Mouse (Mus musculus) splenic B cell, adult 2 months (primary cell): ENCODE data around the gene Gm10354.
"Not testable (repeated sequence)": the region's sequence is repeated elsewhere in the genome, so short reads cannot be mapped to it uniquely, and the experiment has no call there.

Source experiments
- DNase-seq: peaks from one replicate; pipeline ENCODE4 v3.0.0-alpha.2; 2011; ENCODE audit warnings: low read depth, low spot score
- H3K27me3 ChIP-seq: 2 replicates; pipeline ENCODE4 v1.6.1; 2012; ENCODE audit warnings: mild to moderate bottlenecking, low read length, moderate library complexity, mixed read lengths; ENCODE audit not compliant: control insufficient read depth, poor library complexity, insufficient read depth, severe bottlenecking
- H3K36me3 ChIP-seq: 2 replicates; pipeline ENCODE4 v1.6.1; 2012; ENCODE audit warnings: mild to moderate bottlenecking, low read length, moderate library complexity, mixed read lengths; ENCODE audit not compliant: control insufficient read depth, poor library complexity, insufficient read depth, severe bottlenecking

Gm10354 gene

DNA sequence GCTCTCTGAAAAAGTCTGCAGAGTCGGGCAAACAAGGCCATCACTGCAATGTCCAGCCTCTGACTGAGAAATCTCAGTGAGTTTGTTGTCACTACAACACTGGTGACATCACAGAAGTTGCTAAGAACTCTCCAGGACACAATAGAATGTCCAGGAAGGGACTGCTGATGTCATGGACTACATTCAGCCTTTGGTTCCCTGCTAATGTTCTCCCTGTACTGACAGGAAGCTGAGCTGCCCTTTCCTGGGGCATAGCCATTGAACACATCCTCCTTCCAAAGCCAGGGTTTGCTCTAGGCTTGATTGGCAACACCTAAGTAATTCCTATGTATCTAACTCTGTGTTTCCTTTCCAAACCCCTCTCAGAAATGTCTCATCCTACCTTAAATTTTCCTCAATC is at the start of gene Gm10354:
Gm10354 (minus strand) TSS at position 101 of the 400 bp plus-strand sequence.
- H3K36me3 ChIP-seq, H3K27me3 ChIP-seq, DNase-seq: not testable (repeated sequence)

DNA sequence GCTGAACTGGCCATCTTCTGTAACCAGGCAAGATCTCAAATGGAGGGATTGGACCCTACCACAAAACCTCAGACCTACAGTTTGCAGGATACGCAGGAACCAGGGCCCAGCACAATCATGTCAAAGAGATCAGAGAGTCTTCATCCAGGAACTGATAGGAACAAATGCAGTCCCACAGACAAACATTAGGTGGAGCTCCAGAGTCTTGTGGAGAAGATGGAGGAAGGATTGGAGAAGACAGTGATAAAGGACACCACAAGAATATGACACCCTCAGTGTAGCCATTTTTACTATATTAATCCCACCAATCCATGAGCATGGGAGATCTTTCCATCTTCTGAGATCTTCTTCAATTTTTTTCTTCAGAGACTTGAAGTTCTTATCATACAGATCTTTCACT is 45.6 kb upstream of the Gm10354 start:
- not testable (repeated sequence) for H3K27me3 ChIP-seq, DNase-seq, H3K36me3 ChIP-seq

DNA sequence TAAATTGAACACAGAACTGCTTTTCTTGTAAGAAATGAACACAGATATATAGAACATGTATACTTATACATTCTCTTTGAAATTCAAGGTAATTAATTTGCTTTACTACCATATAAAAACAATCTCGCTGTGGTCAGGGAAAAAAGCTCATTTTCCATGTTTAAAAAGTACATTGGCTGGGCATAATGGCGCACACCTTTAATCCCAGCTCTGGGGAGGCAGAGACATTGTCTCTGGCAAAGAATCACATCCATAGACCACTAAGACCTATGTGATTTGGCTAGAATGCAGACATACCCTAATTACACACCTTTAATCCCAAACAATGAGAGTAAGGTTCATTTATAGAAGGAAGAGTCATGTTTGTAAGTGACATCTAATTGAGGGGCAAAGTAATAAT is 41.3 kb upstream of the Gm10354 start:
- DNase-seq, H3K27me3 ChIP-seq, H3K36me3 ChIP-seq: not testable (repeated sequence)

DNA sequence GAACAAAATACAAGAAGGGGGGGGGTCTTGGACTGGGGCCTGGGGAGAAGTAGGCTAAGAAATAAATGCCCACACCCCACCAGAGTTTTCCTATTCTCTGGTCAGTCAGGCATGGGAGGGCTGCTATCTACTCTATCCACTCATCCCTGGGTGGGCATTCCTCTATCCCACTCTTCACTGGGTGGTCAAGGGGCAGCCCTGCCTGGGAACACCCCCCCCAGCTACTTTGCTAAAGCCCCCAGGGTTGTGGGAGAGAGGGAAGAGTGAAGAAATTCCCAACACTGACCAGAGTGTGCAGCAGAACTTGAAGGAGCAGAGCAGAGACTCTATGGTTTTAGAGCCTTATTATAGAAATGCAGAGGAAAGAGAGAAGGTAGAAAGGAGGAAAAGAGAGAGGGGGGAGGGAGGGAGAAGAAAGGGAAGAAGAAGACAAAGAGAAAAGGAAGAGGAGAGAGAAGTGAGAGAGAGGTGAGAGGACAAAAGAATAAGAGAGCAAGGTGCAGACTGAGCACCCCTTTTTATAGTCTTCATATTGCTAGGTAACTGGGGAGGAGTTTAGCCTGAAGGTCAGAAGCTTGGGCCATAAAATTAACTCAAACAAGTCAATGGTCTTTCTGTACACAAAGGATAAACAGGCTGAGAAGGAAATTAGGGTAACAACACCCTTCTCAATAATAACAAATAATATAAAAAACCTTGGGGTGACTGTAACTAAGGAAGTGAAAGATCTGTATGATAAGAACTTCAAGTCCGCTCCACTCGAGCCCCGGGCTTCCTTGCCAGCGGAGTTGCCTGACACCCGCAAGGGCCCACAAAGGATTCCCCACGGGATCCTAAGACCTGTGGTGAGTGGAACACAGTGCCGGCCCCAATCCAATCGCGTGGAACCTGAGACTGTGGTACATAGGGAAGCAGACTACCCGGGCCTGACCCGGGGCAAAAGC is 32.2 kb upstream of the Gm10354 start:
- not testable (repeated sequence) for H3K27me3 ChIP-seq, DNase-seq, H3K36me3 ChIP-seq

DNA sequence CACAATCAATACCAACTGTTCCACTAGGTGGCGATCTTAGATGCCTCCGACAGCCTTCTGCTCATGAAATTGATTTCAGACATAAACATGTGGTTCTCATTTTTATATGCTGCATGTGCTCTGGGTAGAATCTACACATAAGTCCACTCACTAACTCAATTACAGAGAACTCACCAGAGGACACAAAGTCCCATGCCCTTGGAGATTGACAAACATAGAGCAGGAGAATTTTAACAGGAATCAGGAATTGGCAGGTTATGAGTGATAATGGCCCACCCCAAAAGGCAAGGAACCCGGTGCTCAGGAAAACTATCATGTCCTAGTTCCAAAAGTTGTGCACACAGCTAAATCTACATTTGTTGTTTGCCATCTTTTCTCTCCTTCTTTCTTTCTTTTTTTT is 28.2 kb upstream of the Gm10354 start:
- not testable (repeated sequence) for DNase-seq, H3K36me3 ChIP-seq, H3K27me3 ChIP-seq

DNA sequence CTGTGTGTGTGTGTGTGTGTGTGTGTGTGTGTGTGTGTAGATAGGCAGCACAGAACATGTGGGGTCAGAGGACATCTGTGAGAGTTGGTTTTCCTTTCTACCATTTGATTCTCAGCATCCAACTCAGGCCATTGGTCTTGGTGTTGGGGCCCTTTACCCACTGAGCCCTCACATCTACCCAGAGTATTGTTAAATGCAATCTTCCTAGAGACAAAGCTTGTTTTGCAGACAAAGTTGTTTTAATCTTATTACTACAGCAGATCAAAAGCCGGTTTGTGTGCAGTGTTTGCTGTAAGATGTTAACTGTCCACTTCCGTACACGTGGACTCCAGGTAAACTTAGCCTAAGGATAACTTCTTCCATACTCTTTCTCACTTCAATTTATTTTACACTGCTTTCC is 27.6 kb upstream of the Gm10354 start:
- not testable (repeated sequence) for H3K36me3 ChIP-seq, DNase-seq, H3K27me3 ChIP-seq

DNA sequence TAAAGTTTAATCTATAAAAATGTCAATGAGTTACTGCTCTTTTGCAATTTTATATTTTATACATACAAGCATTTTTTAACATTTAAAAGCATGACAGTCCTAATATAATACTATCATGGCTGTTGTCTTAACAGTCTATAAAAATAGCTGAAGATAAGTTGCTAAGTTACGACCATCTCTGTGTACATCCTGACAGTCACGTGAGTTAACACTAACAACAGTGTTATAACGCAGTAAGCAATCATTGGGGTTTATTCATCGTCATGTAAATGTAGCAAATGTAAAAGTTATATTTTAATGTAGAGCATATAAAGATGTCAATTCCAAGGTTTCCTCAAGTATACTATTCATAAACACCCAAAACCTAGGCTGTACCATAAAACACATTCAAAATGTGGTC is 26.8 kb upstream of the Gm10354 start:
- not testable (repeated sequence) for H3K36me3 ChIP-seq, H3K27me3 ChIP-seq, DNase-seq

DNA sequence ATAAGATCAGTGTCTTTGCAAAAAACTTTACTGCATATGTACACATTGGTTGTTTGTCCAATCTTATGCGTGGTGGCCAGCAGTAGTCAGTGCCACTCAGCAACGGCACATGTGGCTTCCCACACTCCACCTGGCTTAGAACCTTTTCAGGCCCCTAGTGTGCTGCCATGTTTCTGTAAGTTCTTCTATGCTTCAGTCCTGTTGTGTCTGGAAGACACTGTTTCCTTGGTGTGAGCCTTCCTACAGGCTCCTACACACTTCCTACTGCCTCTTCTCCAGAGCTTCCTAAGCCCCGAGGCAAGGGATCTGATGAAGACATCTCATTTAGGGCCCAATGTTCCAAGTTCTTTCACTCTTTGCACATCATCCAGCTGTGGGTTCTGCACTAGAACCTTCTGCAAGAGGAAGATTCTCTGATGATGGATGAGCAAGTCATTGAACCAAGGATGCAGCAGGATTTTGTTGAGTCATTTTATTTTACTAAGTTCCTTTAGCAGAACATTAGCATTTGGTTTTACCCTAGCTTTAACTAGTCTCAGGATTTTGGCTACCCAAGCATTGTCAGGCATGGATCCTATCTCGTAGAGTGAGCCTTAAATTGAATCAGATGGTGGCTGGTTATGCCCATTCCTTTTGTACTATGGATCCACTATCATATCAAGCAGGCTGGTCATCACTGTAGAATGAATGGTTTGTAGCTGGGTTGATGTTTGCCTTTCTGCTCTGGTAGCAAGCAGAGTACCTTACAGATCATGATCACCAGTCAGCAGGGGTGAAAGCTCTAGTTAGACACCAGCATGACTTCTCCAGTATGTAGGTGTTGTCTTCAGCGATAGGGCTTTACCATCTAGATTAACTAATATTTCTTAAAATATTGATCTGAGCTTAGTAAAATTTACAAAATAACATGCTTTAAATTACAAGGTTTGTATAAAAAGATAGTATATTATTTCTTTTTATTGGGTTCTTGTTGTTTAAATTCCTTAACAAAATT is 26.1 kb upstream of the Gm10354 start:
- H3K36me3 ChIP-seq, DNase-seq, H3K27me3 ChIP-seq: not testable (repeated sequence)

DNA sequence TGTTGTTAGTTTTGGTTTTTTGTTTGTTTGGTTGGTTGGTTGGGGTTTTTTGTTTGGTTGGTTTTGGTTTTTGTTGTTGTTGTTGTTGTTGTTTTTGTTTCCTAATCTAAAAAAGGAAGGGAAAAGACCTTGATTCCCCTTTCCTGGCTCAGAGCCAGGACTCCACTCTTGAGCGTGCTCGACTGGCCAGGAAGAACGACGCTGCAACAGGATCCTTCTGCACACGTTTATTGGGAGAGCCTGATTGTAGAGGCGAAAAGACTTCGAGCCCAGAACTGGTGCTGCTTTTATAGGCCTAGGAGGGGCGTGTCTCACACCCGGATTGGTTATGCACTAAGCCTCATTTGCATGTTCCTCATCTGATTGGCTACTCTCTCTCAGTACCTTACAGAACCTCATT is 19.3 kb upstream of the Gm10354 start:
- not testable (repeated sequence) for H3K36me3 ChIP-seq, H3K27me3 ChIP-seq, DNase-seq

DNA sequence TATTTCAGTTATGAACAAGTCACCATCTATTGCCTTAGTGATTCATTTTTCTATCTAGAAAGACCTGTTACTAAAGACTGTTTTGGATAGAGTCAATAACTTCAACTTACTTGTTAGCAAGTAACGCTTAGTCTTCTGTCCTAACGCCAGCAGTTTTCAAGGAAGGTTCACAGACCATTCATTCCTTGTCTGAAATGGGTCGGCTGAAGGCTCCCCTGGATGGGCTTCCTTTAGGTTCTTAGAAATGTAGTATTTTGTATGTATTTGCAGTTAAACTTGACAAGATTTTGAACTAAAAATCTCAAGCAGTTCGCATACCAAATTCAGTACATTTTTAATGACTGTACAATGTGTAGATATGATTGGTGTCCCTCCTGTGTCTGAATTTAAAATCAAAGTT is 18.8 kb upstream of the Gm10354 start:
- H3K36me3 ChIP-seq, H3K27me3 ChIP-seq, DNase-seq: not testable (repeated sequence)

DNA sequence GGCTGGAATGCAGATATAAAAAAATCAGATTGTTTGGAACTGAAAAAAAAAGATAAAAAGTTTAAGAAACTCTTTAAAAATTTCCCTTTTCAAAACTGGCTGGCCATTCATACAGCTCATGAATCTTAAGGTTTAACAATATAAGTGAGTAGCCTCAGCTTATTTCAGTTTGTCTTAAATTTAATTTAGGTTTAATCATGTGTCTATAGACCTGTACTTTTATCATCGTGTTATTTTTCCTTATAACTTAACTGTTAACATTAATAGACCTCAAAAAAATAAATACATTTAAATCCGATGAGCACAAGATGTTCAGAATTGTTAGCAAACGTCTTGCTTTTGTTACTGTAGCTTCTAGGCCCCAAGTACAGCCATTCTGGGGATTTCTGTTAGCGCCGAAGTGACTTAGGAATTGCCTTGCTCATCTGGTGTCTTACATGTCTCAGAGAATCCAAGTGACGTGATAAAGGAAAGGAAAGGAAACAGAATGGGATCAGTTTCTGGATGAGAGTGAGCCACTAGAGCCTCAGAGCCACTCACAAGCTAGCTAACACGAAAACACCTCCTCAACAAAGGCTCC is 18.0 kb upstream of the Gm10354 start:
- DNase-seq, H3K36me3 ChIP-seq, H3K27me3 ChIP-seq: not testable (repeated sequence)

DNA sequence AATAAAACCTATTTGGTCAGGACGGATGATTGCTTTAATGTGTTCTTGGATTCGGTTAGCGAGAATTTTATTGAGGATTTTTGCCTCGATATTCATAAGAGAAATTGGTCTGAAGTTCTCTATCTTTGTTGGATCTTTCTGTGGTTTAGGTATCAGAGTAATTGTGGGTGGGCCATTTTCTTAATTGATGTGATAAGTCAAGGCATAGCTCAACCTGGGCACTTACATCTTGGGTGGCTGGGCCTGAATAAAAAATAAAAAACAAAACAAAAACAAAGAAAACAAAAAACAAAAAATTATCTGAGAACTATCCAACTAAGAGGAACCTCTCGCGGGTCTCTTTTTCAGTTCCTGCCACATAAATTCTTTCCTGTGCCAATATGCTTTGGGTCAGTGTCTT is 15.4 kb upstream of the Gm10354 start:
- H3K36me3 ChIP-seq, H3K27me3 ChIP-seq, DNase-seq: not testable (repeated sequence)

DNA sequence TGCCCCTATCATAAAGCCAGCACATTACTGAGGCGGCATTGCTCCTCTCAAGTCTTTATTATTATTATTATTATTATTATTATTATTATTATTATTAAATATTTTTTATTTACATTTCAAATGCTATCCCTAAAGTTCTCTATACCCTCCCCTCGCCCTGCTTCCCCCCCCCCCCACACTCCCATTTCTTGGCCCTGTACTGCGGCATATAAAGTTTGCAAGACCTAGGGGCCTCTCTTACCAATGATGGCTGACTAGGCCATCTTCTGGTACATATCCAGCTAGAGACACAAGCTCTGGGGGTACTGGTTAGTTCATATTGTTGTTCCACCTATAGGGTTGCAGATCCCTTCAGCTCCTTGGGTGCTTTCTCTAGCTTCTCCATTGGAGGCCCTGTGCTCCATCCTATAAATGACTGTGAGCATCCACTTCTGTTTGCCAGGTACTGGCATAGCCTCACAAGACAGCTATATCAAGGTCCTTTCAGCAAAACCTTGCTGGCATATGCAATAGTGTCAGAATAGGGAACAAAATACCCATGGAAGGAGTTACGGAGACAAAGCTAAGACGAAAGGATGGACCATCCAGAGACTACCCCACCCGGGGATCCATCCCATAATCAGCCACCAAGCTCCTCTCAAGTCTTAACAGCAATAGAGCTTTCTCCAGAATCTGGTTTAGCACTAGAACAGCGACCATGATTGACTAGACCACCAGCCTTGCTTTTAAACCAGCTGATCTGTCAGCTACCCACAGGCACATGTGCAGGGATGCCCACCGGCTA is 11.8 kb upstream of the Gm10354 start:
- not testable (repeated sequence) for H3K36me3 ChIP-seq, DNase-seq

More for the DNA sequence above, 11.8 kb upstream of the Gm10354 start:
- not testable (repeated sequence) for H3K27me3 ChIP-seq
